Mouse (Mus musculus) kidney, adult 2 months (tissue): ENCODE data around the gene Dnttip1.

ENCODE experiments used
- CTCF ChIP-seq: fragments of 200-500 bp; conservative IDR thresholded peaks from 2 replicates; pipeline ENCODE4 v1.5.1; 2011; ENCODE audit warnings: low read depth, mild to moderate bottlenecking, control low read depth, low read length, moderate library complexity, mixed read lengths; ENCODE audit not compliant: insufficient read depth, insufficient read length
- POLR2A ChIP-seq: fragments of 200-500 bp; IDR thresholded peaks from one replicate; pipeline ENCODE4 v1.6.1; 2011; ENCODE audit warnings: low read depth, low read length, control low read depth

DNA sequence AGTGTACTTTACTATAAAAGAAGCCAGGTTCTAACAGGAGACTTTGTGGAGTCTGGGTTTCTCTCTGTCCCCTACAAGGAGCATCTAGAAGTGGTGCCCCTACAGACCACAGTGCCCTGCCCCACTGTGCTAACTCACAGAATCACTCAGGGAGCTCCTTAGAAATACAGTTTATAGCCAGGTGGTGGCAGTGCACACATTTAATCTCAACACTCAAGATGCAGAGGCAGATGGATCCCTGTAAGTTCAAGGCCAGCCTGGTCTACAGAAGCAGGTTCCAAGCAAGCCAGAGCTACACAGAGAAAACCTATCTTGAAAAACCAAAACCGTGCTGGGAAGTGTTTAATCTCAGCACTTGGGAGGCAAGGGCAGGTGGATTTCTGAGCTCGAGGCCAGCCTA is 48.0 kb downstream of the Dnttip1 start:
- TF ChIP-seq CTCF, result no peak
- TF ChIP-seq POLR2A, result no peak
